Mouse (Mus musculus) liver, adult 2 months (tissue): ENCODE data around the gene Chn2. TPM values are rescaled to one million over a fixed set of nuclear protein-coding genes. Genes with fewer than 3 reads are reported as not detected.

Experiments used
- DNase-seq: peaks from one replicate; pipeline ENCODE4 v3.0.0-alpha.2; 2011; ENCODE audit warnings: low read depth, low spot score; ENCODE audit errors: extremely low read depth
- H3K27ac ChIP-seq: fragments of 200-500 bp; replicated peaks from 2 replicates; pipeline ENCODE4 v1.5.1; 2012; ENCODE audit warnings: low read depth, mild to moderate bottlenecking, control low read depth, inconsistent platforms, low read length; ENCODE audit not compliant: insufficient read depth
- H3K27me3 ChIP-seq: fragments of 200-500 bp; 2 replicates; pipeline ENCODE4 v1.6.1; 2012; ENCODE audit warnings: mild to moderate bottlenecking, moderate library complexity, low read length, inconsistent platforms; ENCODE audit not compliant: control insufficient read depth, insufficient read depth
- H3K36me3 ChIP-seq: fragments of 200-500 bp; 2 replicates; pipeline ENCODE4 v1.6.1; 2012; ENCODE audit warnings: low read length, inconsistent platforms; ENCODE audit not compliant: control insufficient read depth, insufficient read depth
- H3K4me1 ChIP-seq: fragments of 200-500 bp; 2 replicates; pipeline ENCODE4 v1.6.1; 2011; ENCODE audit warnings: low read length; ENCODE audit not compliant: control insufficient read depth, insufficient read depth
- H3K4me3 ChIP-seq: fragments of 200-500 bp; 2 replicates; pipeline ENCODE4 v1.5.1; 2011; ENCODE audit warnings: low read depth, mild to moderate bottlenecking, control low read depth, low read length, moderate library complexity; ENCODE audit not compliant: insufficient read depth
- H3K79me2 ChIP-seq: fragments of 200-500 bp; 2 replicates; pipeline ENCODE4 v1.6.1; 2012; ENCODE audit warnings: inconsistent platforms, mild to moderate bottlenecking, low read length, moderate library complexity; ENCODE audit not compliant: control insufficient read depth, insufficient read depth
- H3K9ac ChIP-seq: fragments of 200-500 bp; 2 replicates; pipeline ENCODE4 v1.6.1; 2012; ENCODE audit warnings: low read depth, mild to moderate bottlenecking, control low read depth, inconsistent platforms, low read length
- CTCF ChIP-seq: fragments of 200-500 bp; IDR thresholded peaks from 2 replicates; pipeline ENCODE4 v1.5.1; 2011; ENCODE audit warnings: low read depth, low read length, control low read depth
- POLR2A ChIP-seq: fragments of 200-500 bp; IDR thresholded peaks from 2 replicates; pipeline ENCODE4 v1.6.1; 2011; ENCODE audit warnings: low read length, control low read depth; ENCODE audit not compliant: insufficient read depth; ENCODE audit errors: extremely low read depth
- WGBS: fragments of 180-500 bp; shearing (Covaris S2); methylation state at CpG from one replicate; pipeline ENCODE4 v1.1.7; 2018; 5-methylcytosine and 5-hydroxymethylcytosine counted together
- polyA plus RNA-seq: library from polyadenylated mRNA; depleted of rRNA; stranded (reverse); fragments of >200 nt; gene quantifications from 2 replicates; pipeline ENCODE4 v1.2.3, GENCODE M21; 2012
- total RNA-seq: library from RNA; depleted of rRNA; stranded (reverse); fragments of >200 nt; gene quantifications from 2 replicates; pipeline ENCODE4 v1.2.3, GENCODE M21; 2014

Gene Chn2
- total and polyA plus RNA-seq, 2 experiments, result 37.3 to 46.2 TPM

GRCm38 (mm10) chr6:54103276-54103975, 64.1 kb downstream of the Chn2 start:
- Histone ChIP-seq H3K27me3 (no peaks in the 10 kb centered on the region), H3K79me2 (peaks cover 31% of the 10 kb centered on the region; the same call in 1 of the 2 replicates), H3K27ac (no peak overlapping the region), H3K4me1 (peaks cover 5% of the 10 kb centered on the region), H3K4me3 (no peak overlapping the region), H3K36me3 (no peaks in the 10 kb centered on the region), H3K9ac (no peak overlapping the region)
- WGBS, result 67% methylated on average over 9 of the region's 9 CpGs
- no peak for TF ChIP-seq POLR2A
- TF ChIP-seq CTCF, result no peak
- no peak for DNase-seq

GRCm38 (mm10) chr6:54111416-54111984, 72.1 kb downstream of the Chn2 start:
- Histone ChIP-seq H3K27ac (no peak overlapping the region), H3K4me1 (peaks cover 7% of the 10 kb centered on the region; the same call in 1 of the 2 replicates), H3K27me3 (no peaks in the 10 kb centered on the region), H3K4me3 (no peak overlapping the region), H3K79me2 (peaks cover 19% of the 10 kb centered on the region; the same call in 1 of the 2 replicates), H3K36me3 (no peaks in the 10 kb centered on the region), H3K9ac (no peak overlapping the region)
- 26% methylated on average over 4 of the region's 4 CpGs for WGBS
- no peak for DNase-seq
- TF ChIP-seq CTCF, result no peak
- no peak for TF ChIP-seq POLR2A

GRCm38 (mm10) chr6:54113338-54113737, 74.0 kb downstream of the Chn2 start:
- Histone ChIP-seq H3K4me3 (no peak overlapping the region), H3K27me3 (no peaks in the 10 kb centered on the region), H3K4me1 (peaks cover 7% of the 10 kb centered on the region; the same call in 1 of the 2 replicates), H3K27ac (no peak overlapping the region), H3K9ac (no peak overlapping the region), H3K79me2 (peaks cover 13% of the 10 kb centered on the region; the same call in 1 of the 2 replicates), H3K36me3 (no peaks in the 10 kb centered on the region)
- WGBS, result 93% methylated on average over 5 of the region's 5 CpGs
- TF ChIP-seq POLR2A (no peak), CTCF (no peak)
- no peak for DNase-seq

GRCm38 (mm10) chr6:54114412-54114811, 75.1 kb downstream of the Chn2 start:
- Histone ChIP-seq H3K27ac (no peak overlapping the region), H3K9ac (no peak overlapping the region), H3K79me2 (peaks cover 13% of the 10 kb centered on the region; the same call in 1 of the 2 replicates), H3K36me3 (no peaks in the 10 kb centered on the region), H3K4me1 (peaks cover 9% of the 10 kb centered on the region), H3K4me3 (no peak overlapping the region), H3K27me3 (no peaks in the 10 kb centered on the region)
- WGBS, result 93% methylated on average over 6 of the region's 6 CpGs
- no peak for TF ChIP-seq POLR2A
- TF ChIP-seq CTCF, result no peak
- DNase-seq, result no peak

GRCm38 (mm10) chr6:54116299-54116698, 76.9 kb downstream of the Chn2 start:
- DNase-seq, result no peak
- H3K9ac ChIP-seq, result no peak overlapping the region
- H3K79me2 ChIP-seq, result peaks cover 17% of the 10 kb centered on the region; the same call in 1 of the 2 replicates
- WGBS, result 70% methylated on average over 9 of the region's 9 CpGs
- no peaks in the 10 kb centered on the region for H3K36me3 ChIP-seq
- H3K4me1 ChIP-seq, result peaks cover 9% of the 10 kb centered on the region
- H3K27me3 ChIP-seq, result no peaks in the 10 kb centered on the region
- H3K4me3 ChIP-seq, result no peak overlapping the region
- no peak for TF ChIP-seq POLR2A
- TF ChIP-seq CTCF, result no peak
- H3K27ac ChIP-seq, result no peak overlapping the region

GRCm38 (mm10) chr6:54117001-54117591, 77.7 kb downstream of the Chn2 start:
- Histone ChIP-seq H3K4me1 (peaks cover 8% of the 10 kb centered on the region), H3K27ac (no peak overlapping the region), H3K4me3 (no peak overlapping the region), H3K9ac (no peak overlapping the region), H3K79me2 (peaks cover 21% of the 10 kb centered on the region; the same call in 1 of the 2 replicates), H3K27me3 (no peaks in the 10 kb centered on the region), H3K36me3 (no peaks in the 10 kb centered on the region)
- WGBS, result 84% methylated on average over 7 of the region's 7 CpGs
- DNase-seq, result peak; percentile 42
- TF ChIP-seq CTCF (no peak), POLR2A (no peak)
